Mouse (Mus musculus) heart, postnatal 14 days (tissue): ENCODE measurements around the gene Pepd. TPM values are rescaled to one million over a fixed set of nuclear protein-coding genes. Genes with fewer than 3 reads are reported as not detected.

Experiments
- DNase-seq, 2 experiments: peaks; one replicate each; pipeline ENCODE4 v3.0.0; 2021 to 2022
- intact Hi-C: fragments of 180-260 bp; cut with DNase I; formaldehyde crosslinking; loops from one replicate; pipeline ENCODE4 v1.15.1; 2025
- total RNA-seq, 2 experiments: library from RNA; stranded (reverse); gene quantifications; 2 replicates each; pipeline ENCODE4 v1.2.3; 2021

Pepd gene
- total RNA-seq, 2 experiments from 2014 or later = 22.2 to 23.9 TPM

GRCm38 (mm10) chr7:34929614-34930262 is 17.6 kb downstream of the Pepd start:
- peak; percentile 23 to 30 for DNase-seq
- intact Hi-C loops = no loop called here

DNA sequence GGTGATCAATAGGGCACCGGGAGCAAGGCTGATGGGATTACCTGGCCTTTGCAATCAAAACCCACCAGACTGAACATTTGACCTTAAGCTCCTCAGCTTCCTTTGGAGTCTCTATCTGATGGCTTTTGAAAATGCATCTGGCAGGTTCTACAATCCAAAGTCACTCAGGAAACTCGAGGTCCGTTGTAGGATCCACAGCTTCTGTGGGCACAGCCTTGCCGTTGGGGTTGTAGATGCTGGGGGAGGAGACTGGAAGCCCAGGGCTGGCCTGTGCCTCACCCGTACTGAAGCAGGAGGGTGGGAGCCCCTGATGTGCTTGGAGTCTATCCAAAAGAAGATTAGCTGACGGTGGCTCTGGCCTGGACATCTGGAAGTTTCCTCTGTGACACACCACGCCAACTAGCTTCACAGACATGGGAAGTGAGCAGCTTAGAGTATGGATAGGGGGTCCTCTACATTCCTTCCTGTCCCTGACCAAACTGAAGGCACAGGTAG is 18.1 kb downstream of the Pepd start:
- intact Hi-C loops = no loop called here
- DNase-seq = no peak

DNA sequence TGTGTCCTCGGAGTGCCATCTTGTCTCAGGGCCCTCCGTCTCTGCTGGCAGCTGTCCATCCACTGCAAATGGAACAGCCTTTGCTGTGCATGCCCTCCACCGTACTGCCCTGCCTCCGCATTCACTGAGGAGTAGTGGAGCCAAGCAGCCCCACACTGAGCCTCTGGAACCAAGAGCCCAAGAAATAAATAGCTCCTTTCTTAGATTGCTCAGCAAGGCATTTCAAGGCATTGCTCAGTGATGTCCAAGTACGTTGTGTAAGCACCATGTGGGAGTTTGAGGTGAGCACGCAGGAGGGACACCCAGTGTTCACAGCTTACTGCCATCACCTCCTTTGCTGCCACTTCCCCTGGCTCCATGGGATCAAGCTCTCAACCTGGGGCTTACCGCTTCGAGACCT is 20.5 kb downstream of the Pepd start:
- intact Hi-C loops = no loop called here

GRCm38 (mm10) chr7:34933142-34933541 is 21.0 kb downstream of the Pepd start:
- DNase-seq = no peak
- intact Hi-C loops = no loop called here

More for the DNA sequence above, 20.5 kb downstream of the Pepd start:
- DNase-seq = no peak

- DNase-seq = no peak
- intact Hi-C loops = no loop called here
These were observed 24.2 kb downstream of the Pepd start for GRCm38 (mm10) chr7:34936347-34936746.

GRCm38 (mm10) chr7:34938636-34939261 is 26.6 kb downstream of the Pepd start:
- intact Hi-C loops = no loop called here
- DNase-seq = no peak

DNA sequence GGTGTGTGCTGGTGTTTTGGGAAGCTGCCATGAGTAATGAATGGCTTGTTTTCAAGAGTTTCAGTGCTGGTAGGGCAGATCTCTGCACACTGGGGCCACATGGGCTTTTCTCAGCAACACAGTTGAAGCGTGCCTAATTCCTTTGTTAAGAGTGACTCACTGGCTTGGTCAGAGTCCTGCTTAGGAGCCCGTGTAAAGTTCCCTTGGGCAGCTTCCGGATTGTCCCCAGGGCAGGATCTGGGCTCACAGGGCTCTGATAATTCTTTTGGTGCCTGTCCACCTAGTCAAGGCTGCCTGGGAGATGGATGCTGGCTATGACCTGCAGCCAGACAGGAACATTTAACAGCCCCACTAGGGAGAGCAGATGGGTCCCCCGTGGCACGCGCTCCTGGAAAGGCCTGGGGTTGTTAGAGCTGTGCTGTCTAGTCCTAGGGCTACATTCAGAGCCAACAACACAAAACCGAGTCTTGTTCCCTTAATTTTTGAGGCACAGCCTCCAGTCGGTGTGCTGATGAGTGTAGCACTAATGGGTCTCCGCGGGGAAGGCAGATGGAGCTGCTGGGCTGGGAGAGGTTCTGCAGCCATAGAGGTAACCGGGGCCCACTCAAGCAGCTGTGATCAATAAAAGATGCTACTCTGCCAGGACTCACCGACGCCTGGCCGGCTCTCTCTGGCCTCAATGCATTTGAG is 27.2 kb downstream of the Pepd start:
- DNase-seq = peak; percentile 16 to 38
- intact Hi-C loops = no loop called here

GRCm38 (mm10) chr7:34939952-34940312 is 27.8 kb downstream of the Pepd start:
- intact Hi-C loops = no loop called here
- no peak for DNase-seq

DNA sequence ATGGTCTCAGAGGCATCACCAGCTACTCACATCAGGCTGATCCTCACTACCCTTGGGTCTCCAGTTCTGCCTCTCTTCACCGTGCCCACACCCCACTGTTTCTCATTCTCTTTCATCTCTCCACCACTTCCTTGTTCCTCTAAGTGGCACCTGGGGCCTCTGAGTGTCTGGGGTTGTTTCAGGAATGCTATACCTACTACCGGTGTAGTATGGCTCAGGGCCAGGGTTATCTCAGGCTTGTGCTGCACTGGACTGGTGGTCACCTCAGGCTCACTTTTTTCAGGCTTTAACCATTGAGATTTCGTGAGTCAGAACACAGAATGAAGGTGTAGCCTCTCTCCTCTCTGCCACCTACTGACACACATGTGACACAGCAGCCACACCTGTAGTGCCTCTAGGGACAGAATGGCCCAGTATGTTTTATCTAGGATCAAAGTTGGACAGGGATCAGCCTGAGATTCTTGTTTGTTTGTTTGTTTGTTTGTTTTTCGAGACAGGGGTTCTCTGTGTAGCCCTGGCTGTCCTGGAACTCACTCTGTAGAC is 31.5 kb downstream of the Pepd start:
- intact Hi-C loops = no loop called here
- DNase-seq = no peak

- DNase-seq = no peak
- intact Hi-C loops = no loop called here
These were observed 34.2 kb downstream of the Pepd start for GRCm38 (mm10) chr7:34946269-34946925.

- intact Hi-C loops = no loop called here
- no peak for DNase-seq
These were observed 42.4 kb downstream of the Pepd start for GRCm38 (mm10) chr7:34954548-34954947.

DNA sequence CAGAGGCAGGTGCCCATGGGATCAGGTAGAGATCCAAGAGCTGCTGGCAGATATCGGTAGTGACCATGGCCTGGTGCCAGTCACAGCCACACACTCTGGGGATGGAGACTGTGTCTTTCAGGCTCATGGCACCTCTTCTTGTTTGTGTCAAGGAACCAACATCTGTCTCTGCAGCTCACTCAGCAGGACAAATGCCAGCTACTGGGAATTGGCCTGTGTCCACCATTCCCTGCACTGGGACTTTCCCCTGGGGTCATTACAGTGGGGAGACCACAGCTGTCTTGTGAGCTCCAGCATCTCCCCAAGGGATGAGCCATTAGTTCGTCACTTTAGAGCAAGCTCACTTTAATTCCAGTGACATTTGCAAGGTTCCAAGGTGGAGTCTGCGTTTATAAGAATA is 43.1 kb downstream of the Pepd start:
- DNase-seq = peak in 1 of 2 experiments; percentile 10
- intact Hi-C loops = no loop called here

- intact Hi-C loops = no loop called here
- no peak for DNase-seq
These were observed 45.0 kb downstream of the Pepd start for GRCm38 (mm10) chr7:34957138-34957537.

DNA sequence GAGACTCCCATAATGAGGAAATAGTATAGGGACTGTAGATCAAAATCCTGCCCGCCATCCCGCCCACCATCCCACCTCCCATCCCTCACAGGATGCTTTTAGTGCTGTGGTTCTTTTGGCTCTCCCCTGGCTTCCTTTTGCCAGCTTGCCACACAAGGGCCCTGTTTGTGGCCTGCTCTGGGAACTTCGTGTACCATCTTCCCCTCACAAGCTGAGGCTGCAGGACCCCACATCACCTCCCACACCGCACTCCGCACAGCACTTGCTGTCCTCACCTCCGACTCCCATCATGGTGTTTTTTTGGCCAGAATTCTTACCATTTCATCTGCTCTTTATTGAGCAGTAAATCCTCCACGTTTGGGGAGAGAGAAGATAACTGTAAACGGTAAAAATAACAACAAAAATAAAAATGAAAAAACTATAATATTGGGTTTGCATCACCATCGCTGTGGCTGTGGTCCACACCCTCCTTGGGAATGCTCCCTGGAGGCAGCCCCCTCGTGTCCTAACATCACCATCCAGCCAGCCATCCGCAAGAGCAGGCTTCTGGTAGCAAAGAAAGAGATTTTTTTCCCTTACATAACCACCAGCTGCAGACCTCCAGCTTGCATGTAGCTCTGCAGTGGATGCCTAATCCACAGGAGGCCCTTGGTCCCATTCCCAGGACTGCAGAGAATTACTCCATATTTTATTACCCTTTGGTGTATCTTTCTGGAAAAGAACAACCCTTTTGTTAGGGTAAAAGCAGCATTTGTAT is 51.9 kb downstream of the Pepd start:
- intact Hi-C loops = no loop called here
- DNase-seq = peak; percentile 24 to 35

DNA sequence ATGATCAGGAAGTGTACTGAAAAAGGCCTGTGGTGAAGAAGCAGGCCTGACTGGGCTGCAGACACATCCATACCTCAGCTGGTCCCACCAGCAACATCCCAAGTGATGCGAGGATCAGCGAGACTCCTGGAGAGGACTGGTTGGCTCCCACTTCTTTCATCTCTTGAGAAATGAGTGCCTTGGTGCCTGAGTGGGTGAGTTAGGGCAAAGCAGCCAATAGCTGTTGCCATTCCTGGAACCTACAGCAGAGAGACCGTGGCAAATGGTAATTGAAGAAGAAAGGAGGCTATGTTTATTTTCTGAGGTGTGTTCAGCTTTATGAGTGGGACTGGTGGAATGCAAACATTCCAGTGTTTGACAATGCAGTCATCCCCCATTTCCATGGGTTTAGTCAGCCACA is 55.2 kb downstream of the Pepd start:
- DNase-seq = no peak
- intact Hi-C loops = no loop called here

DNA sequence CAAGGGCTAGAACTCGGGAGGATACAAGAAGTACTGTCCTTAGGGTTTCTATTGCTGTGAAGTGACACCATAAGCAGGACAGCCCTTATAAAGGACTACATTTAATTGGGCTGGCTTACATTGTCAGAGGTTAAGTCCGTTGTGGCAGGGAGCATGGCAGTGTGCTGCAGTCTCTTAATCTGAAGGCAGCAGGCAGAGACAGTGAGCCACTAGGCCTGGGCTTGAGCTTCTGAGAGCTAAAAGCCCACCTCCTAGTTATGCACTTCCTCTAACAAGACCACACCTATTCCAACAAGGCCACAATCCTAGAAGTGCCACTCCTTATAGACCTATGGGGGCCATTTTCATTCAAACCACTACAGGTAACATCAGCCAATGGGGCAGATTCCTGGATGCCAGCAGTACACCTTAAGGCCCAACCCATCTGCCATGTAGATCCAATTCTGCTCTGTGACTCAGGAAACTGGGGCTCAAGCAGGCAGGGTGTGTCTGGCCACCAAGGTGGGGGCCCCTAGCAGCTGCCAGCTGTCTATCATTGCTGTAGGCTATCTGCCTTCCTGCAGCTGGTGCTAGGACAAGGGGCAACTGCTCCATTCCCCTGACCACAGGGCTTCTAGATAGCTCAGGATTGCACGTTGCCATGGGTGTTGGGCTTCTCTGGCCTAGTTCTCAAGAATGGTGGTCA is 56.7 kb downstream of the Pepd start:
- intact Hi-C loops = no loop called here
- no peak for DNase-seq

DNA sequence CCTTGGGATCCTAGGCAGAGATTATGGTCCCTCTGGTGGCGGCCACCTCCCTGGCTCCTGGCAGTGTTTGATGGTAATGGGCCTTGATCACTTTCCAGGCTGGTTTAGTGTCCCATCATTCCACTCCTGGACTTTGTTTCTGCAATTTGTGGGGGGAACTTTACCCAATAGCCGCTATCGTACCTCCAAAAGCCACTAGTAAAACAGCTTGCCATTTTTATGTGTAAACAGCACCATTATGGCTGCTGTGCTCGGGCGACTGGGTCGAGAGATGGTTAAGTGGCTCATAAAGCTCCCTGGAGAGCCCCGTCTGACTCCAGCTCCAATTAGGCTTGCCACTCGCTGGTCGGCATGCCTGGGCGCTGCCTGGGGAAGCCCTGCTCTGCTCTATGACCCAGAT is 59.6 kb downstream of the Pepd start:
- intact Hi-C loops = no loop called here
- no peak for DNase-seq

GRCm38 (mm10) chr7:34972990-34973440 is 60.8 kb downstream of the Pepd start:
- DNase-seq = peak; percentile 12 to 27

GRCm38 (mm10) chr7:34973877-34974276 is 61.7 kb downstream of the Pepd start:
- intact Hi-C loops = no loop called here
- no peak for DNase-seq

More at GRCm38 (mm10) chr7:34972990-34973440, 60.8 kb downstream of the Pepd start:
- intact Hi-C loops = no loop called here
